Mouse (Mus musculus): Measurements from ENCODE around the gene Cltb. TPM values are rescaled to one million over a fixed set of nuclear protein-coding genes. Genes with fewer than 3 reads are reported as not detected.

Gene Cltb
- total RNA-seq, 1 experiment from 2014 or later, result 40.7 TPM

- no peak for ATAC-seq (replicated peaks in 1 of 2; ENCODE audit: insufficient read depth in 1 of 2, low FRiP score in 2 of 2, low TSS enrichment in 1 of 2, low read depth in 1 of 2, poor library complexity in 2 of 2, severe bottlenecking in 2 of 2)
Measured at GRCm38 (mm10) chr13:54572621-54573020, 38.5 kb downstream of the Cltb start.

- no peak for ATAC-seq (replicated peaks in 1 of 2; ENCODE audit: insufficient read depth in 1 of 2, low FRiP score in 2 of 2, low TSS enrichment in 1 of 2, low read depth in 1 of 2, poor library complexity in 2 of 2, severe bottlenecking in 2 of 2)
Measured at GRCm38 (mm10) chr13:54571637-54572036, 39.5 kb downstream of the Cltb start.

GRCm38 (mm10) chr13:54570736-54571135 lies 40.4 kb downstream of the Cltb start:
- no peak for ATAC-seq (replicated peaks in 1 of 2; ENCODE audit: insufficient read depth in 1 of 2, low FRiP score in 2 of 2, low TSS enrichment in 1 of 2, low read depth in 1 of 2, poor library complexity in 2 of 2, severe bottlenecking in 2 of 2)

GRCm38 (mm10) chr13:54569282-54569681 lies 41.9 kb downstream of the Cltb start:
- ATAC-seq (replicated peaks in 1 of 2; ENCODE audit: insufficient read depth in 1 of 2, low FRiP score in 2 of 2, low TSS enrichment in 1 of 2, low read depth in 1 of 2, poor library complexity in 2 of 2, severe bottlenecking in 2 of 2), result no peak

- ATAC-seq (replicated peaks in 1 of 2; ENCODE audit: insufficient read depth in 1 of 2, low FRiP score in 2 of 2, low TSS enrichment in 1 of 2, low read depth in 1 of 2, poor library complexity in 2 of 2, severe bottlenecking in 2 of 2), result no peak
Measured at GRCm38 (mm10) chr13:54568380-54568779, 42.8 kb downstream of the Cltb start.

- ATAC-seq (replicated peaks in 1 of 2; ENCODE audit: insufficient read depth in 1 of 2, low FRiP score in 2 of 2, low TSS enrichment in 1 of 2, low read depth in 1 of 2, poor library complexity in 2 of 2, severe bottlenecking in 2 of 2), result peak; percentile 36 to 40; a peak in 3 of 4 replicates
Measured at GRCm38 (mm10) chr13:54565594-54566345, 45.4 kb downstream of the Cltb start.

- peak; percentile 98 to 99 for ATAC-seq (replicated peaks in 1 of 2; ENCODE audit: insufficient read depth in 1 of 2, low FRiP score in 2 of 2, low TSS enrichment in 1 of 2, low read depth in 1 of 2, poor library complexity in 2 of 2, severe bottlenecking in 2 of 2)
Measured at GRCm38 (mm10) chr13:54565201-54565581, 46.0 kb downstream of the Cltb start, which contains the start of gene 4833439L19Rik. Gene 4833439L19Rik (minus strand): TSS chr13:54565435.

- peak in 1 of 2 experiments; percentile 5; a peak in 2 of 4 replicates for ATAC-seq (replicated peaks in 1 of 2; ENCODE audit: insufficient read depth in 1 of 2, low FRiP score in 2 of 2, low TSS enrichment in 1 of 2, low read depth in 1 of 2, poor library complexity in 2 of 2, severe bottlenecking in 2 of 2)
Measured at GRCm38 (mm10) chr13:54564232-54565200, 46.6 kb downstream of the Cltb start.

- ATAC-seq (replicated peaks in 1 of 2; ENCODE audit: insufficient read depth in 1 of 2, low FRiP score in 2 of 2, low TSS enrichment in 1 of 2, low read depth in 1 of 2, poor library complexity in 2 of 2, severe bottlenecking in 2 of 2), result no peak
Measured at GRCm38 (mm10) chr13:54562562-54562961, 48.6 kb downstream of the Cltb start.

GRCm38 (mm10) chr13:54560608-54561007 lies 50.5 kb downstream of the Cltb start:
- ATAC-seq (replicated peaks in 1 of 2; ENCODE audit: insufficient read depth in 1 of 2, low FRiP score in 2 of 2, low TSS enrichment in 1 of 2, low read depth in 1 of 2, poor library complexity in 2 of 2, severe bottlenecking in 2 of 2), result no peak

GRCm38 (mm10) chr13:54559656-54560055 lies 51.5 kb downstream of the Cltb start:
- ATAC-seq (replicated peaks in 1 of 2; ENCODE audit: insufficient read depth in 1 of 2, low FRiP score in 2 of 2, low TSS enrichment in 1 of 2, low read depth in 1 of 2, poor library complexity in 2 of 2, severe bottlenecking in 2 of 2), result no peak

- no peak for ATAC-seq (replicated peaks in 1 of 2; ENCODE audit: insufficient read depth in 1 of 2, low FRiP score in 2 of 2, low TSS enrichment in 1 of 2, low read depth in 1 of 2, poor library complexity in 2 of 2, severe bottlenecking in 2 of 2)
Measured at GRCm38 (mm10) chr13:54557652-54558051, 53.5 kb downstream of the Cltb start.

GRCm38 (mm10) chr13:54556796-54557195 lies 54.3 kb downstream of the Cltb start:
- no peak for ATAC-seq (replicated peaks in 1 of 2; ENCODE audit: insufficient read depth in 1 of 2, low FRiP score in 2 of 2, low TSS enrichment in 1 of 2, low read depth in 1 of 2, poor library complexity in 2 of 2, severe bottlenecking in 2 of 2)

- ATAC-seq (replicated peaks in 1 of 2; ENCODE audit: insufficient read depth in 1 of 2, low FRiP score in 2 of 2, low TSS enrichment in 1 of 2, low read depth in 1 of 2, poor library complexity in 2 of 2, severe bottlenecking in 2 of 2), result no peak
Measured at GRCm38 (mm10) chr13:54556176-54556575, 55.0 kb downstream of the Cltb start.

- no peak for ATAC-seq (replicated peaks in 1 of 2; ENCODE audit: insufficient read depth in 1 of 2, low FRiP score in 2 of 2, low TSS enrichment in 1 of 2, low read depth in 1 of 2, poor library complexity in 2 of 2, severe bottlenecking in 2 of 2)
Measured at GRCm38 (mm10) chr13:54548036-54548435, 63.1 kb downstream of the Cltb start.
